Mouse (Mus musculus) gastrocnemius, adult 2 months (tissue): ENCODE data around the gene Fam193a. TPM values are rescaled to one million over a fixed set of nuclear protein-coding genes. Genes with fewer than 3 reads are reported as not detected.

Source experiments
- DNase-seq: peaks from one replicate; pipeline ENCODE4 v3.0.0; 2022
- H3K27ac ChIP-seq: fragments of 200-600 bp; 2 replicates; pipeline ENCODE4 v1.8.1; 2022; ENCODE audit warnings: mild to moderate bottlenecking
- H3K4me3 ChIP-seq: fragments of 200-600 bp; 2 replicates; pipeline ENCODE4 v1.8.1; 2022; ENCODE audit warnings: mild to moderate bottlenecking, moderate library complexity
- CTCF ChIP-seq: fragments of 200-600 bp; IDR thresholded peaks from 2 replicates; pipeline ENCODE4 v1.8.1; 2022; ENCODE audit warnings: antibody characterized with exemption, mild to moderate bottlenecking, moderate library complexity
- intact Hi-C: fragments of 180-260 bp; cut with DNase I; formaldehyde crosslinking; loops from one replicate; pipeline ENCODE4 v1.15.1; 2025
- total RNA-seq, 2 experiments: library from RNA; stranded (reverse); gene quantifications; 2 replicates each; pipeline ENCODE4 v1.2.3; 2021

Gene Fam193a
- total RNA-seq, 2 experiments from 2014 or later: 16.5 to 17.7 TPM

DNA sequence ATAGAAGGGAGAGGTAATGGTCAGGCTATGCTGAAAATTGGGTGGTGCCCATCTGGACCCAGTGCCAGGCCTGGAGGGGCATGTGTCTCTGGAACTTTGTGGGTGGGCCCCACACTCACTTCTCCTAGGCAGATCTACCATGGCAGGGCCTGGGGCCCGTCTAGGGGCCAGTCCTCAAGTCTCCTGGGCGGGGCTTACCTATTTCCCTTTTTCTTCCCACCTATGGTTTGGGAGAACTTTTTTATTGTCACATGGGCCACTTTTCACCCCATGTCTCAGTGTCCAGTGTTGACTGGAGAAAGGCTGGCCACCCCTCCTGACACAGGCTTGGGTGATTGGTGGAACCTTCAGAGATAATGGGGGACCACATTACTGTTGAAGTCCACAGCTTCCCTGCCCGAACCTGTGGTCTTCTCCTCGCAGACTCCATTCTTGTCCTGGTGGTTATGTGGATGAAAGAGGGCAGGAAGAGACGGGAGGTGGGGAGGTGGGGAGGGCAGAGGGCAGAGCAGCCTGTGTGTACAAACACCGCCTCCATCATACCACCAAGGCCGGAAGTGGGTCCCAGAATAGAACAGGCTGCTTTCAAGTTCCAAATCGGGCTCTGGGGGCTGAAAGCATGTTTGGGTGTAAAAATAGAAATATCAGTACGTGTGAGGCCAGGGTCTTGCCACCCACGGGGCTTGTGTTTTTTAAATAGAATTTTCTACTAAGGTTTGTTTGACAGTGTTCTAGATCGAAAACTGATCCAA lies 150.9 kb downstream of the Fam193a start:
- Histone ChIP-seq H3K27ac (no peak overlapping the region), H3K4me3 (no peak overlapping the region)
- no peak for TF ChIP-seq CTCF
- no peak for DNase-seq
- intact Hi-C loops: no loop called here

DNA sequence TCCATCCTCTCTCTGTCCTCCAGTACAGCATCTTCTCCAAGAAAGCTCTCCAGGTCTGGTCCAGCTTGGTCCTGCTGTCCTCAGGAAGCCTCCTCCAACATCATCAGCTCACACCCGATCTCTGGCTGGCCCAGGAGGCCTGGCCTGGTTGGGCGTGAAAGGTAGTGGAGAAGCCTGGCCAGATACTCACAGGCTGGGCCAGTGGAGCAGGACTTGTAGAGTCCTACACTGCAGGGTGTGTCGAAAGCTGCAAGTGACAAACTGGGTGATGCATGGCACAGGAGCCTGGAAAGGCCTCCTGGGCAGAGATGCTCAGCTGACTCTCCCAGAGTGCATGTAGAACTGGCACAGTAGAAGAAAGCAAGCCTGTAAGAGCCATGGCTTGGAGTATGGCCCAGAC lies 151.6 kb downstream of the Fam193a start:
- no peak for TF ChIP-seq CTCF
- no peak for DNase-seq
- Histone ChIP-seq H3K27ac (no peak overlapping the region), H3K4me3 (no peak overlapping the region)
- intact Hi-C loops: no loop called here

DNA sequence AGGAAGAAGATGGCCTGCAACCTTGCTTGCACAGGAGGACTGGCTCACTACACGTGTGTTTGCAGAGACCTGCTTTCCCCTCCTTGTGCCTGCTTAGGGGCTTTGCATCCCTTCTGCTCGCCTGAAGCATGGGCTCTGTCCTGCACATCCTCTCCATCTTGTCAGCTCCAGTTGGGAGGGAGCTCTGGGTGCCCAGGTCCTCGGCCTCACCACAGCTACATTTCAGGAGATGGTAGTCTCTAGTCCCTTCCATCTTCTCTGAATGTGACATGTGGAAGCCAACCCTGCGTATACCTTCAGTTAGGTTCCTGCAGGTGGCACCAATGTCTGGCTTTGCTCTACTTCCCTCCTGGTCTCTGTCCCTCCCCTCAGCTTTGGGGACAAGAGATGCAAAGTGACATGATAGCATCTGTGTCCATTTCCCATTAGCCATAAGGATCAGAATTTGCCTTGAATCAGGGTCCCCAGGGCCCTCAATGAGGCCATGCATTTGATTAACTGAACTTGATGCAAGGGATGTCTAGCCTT lies 154.3 kb downstream of the Fam193a start:
- Histone ChIP-seq H3K4me3 (no peak overlapping the region), H3K27ac (no peak overlapping the region)
- TF ChIP-seq CTCF: no peak
- intact Hi-C loops: no loop called here
- DNase-seq: no peak

DNA sequence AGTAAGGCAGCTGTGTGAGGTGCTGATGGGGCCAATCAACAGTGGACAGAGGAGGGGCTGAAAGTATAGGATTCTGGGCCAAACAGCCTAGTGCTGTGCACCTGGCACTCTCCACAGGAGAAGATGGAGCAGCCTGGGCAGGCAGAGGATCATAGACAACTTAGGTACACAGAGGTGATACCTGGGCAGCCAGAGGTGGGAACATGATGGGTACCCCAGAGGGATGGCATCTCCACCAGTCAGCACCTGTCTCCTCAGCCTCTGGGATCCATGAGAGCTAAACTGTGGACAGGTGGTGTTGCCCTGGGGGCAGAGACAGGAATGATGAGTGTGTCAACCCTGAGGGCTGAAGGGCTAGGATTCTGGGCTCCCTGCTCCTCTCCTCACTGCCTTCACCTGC lies 154.8 kb downstream of the Fam193a start:
- TF ChIP-seq CTCF: no peak
- no peak overlapping the region for H3K27ac ChIP-seq
- no peak for DNase-seq
- no peak overlapping the region for H3K4me3 ChIP-seq
- intact Hi-C loops: no loop called here

DNA sequence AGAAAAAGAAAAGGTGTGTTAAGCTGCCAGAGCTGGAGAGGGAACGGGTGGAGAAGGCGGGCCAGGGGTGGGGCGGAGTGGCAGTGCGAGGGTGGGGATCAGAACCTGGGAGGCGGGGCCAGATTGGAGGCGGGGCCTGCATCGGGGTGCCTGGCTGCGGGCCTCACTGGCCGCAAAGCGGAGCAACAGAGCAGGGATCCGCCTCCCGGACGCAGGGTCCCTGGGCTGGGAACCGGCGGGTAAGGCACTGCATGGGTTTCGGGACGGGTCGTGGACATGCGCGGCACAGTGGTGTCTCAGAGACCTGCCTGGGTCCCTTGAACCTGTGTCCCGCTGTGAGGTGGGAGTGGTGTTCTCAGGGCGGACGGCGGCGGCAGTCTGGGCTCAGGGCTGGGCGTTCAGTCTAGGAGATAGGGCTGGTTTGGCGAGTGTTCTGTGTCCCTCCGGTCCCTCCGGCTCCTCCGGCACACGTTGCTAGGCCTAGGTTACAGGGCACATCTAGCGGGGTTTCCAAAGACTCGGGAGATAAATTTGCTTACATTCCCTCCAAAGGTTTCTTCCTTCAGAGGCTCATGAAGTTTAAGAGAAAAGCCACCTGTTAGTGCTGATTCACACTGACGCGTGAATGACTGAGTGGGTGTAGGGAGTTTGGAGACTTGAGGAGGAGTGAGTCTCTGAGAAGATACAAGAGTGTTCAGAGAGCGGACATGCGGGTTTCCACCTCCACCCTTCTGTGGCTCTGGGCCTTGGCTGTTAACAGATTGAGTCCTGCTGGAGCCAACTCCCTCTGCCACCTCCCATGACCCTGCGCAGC lies 156.1 kb downstream of the Fam193a start, which contains the start of gene Sh3bp2:
Sh3bp2 (plus strand) TSS at position 176 of the 814 bp plus-strand sequence.
- peak; percentile 28; the same call in 1 of the 2 replicates for TF ChIP-seq CTCF
- Histone ChIP-seq H3K27ac (peak within 1 kb of the TSS; percentile 84), H3K4me3 (peak within 1 kb of the TSS; percentile 71)
- DNase-seq: peak; percentile 98
- intact Hi-C loops: loop anchor here (5.0 kb wide), 1 partner anchor 46 kb away; the partner anchor contains the start of gene Add1

DNA sequence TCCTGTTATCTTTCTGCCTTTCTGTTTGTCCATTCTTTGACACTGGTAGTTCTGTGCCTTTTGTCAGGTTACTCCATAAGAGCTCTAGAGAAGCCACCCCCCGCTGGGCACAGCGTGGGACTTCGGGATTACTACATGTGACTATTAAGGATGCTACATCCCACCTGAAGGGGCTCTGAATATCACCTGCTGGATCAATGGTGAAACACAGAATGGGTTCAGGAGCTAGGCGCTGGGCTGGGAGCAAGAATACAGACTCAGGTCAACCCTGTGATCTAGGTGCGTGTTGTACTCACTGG lies 156.7 kb downstream of the Fam193a start:
- intact Hi-C loops: loop anchor here (5.0 kb wide), 1 partner anchor 46 kb away; the partner anchor contains the start of gene Add1
- Histone ChIP-seq H3K27ac (peak overlapping the region; percentile 84), H3K4me3 (peak overlapping the region; percentile 71)
- no peak for TF ChIP-seq CTCF
- no peak for DNase-seq

DNA sequence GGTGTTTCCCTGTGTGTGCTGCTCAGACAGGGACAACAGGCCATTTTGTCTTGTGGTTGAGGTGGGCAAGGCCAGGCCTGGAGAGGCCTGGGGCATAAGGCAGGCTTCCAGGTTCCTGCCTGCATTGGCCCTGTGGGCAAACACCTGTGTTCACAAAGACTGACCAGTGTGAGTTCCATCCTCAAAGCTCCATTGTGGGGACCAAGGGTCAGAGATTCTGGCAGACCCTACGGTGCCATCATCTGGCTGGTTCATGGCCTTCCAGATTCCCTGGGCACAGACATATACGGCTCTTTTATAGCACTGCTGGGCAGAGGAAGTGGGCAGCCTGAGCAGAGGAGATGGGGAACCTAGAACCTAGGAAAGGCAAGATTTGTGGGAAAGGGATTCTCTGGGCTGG lies 157.6 kb downstream of the Fam193a start:
- intact Hi-C loops: loop anchor here (5.0 kb wide), 1 partner anchor 45 kb away; the partner anchor contains the start of gene Add1
- H3K27ac ChIP-seq: no peak overlapping the region
- no peak overlapping the region for H3K4me3 ChIP-seq
- TF ChIP-seq CTCF: no peak
- no peak for DNase-seq

DNA sequence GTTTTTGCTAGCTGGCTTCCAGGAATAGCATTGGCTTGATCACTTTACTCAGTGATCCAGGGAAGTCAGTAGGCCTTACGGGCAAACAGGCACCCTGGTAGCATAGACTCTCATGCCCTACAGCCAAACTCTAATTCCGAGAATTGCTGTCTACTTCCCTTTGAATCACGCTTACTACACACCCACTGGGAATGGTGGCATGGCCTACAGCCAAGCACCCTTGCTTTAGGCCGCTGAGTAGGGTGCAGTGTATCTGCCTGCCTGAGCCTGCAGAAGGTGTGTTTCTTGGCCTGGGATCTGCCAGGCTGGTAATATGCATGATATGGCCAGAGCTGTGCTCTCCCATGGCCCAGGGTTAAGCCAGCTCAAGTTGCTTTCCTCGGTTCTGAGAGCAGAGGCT lies 159.0 kb downstream of the Fam193a start:
- H3K27ac ChIP-seq: peak overlapping the region; percentile 28
- intact Hi-C loops: loop anchor here (5.0 kb wide), 1 partner anchor 44 kb away; the partner anchor contains the start of gene Add1
- TF ChIP-seq CTCF: no peak
- H3K4me3 ChIP-seq: no peak overlapping the region
- peak; percentile 51 for DNase-seq

DNA sequence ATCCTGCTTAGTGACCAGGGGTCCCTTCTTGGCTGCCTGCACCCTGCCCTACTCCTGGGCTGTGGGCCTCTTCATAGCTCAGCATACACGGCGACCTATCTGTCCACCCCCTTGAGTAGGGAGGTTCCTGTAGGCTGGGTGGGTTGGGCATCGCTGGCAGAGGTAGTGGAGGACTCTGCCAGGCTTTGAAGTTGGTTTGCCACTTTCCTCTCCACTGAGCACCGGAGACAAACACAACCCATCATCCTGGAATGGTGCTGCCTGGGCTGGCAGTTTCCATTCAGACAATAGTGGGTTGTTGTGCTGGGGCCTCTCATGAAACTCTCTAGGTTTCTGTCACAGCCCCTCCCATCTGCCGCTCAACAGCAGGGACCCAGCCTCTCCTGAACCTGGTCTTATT lies 160.4 kb downstream of the Fam193a start:
- Histone ChIP-seq H3K27ac (no peak overlapping the region), H3K4me3 (no peak overlapping the region)
- DNase-seq: no peak
- intact Hi-C loops: no loop called here
- TF ChIP-seq CTCF: no peak

DNA sequence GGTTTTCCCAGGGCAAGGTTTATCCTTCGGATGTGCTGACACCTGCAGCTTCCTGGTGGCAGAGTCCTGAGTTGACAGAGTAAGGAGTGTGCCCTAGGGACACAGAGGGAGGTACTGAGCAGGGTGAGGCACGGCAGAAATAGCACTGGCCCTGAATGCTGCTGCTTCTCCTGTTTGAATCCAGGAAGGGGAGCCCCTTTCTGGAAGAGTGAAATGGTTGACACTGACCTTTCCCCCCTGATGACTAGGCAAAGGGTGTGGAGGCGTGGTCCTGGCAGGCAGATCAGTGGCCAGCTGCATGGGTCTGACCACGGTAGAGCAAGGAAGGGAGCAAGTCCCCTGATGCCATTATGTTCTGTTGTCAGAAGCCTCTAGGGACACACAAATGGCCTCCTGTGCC lies 161.0 kb downstream of the Fam193a start:
- intact Hi-C loops: no loop called here
- no peak overlapping the region for H3K27ac ChIP-seq
- no peak overlapping the region for H3K4me3 ChIP-seq
- no peak for DNase-seq
- TF ChIP-seq CTCF: no peak

DNA sequence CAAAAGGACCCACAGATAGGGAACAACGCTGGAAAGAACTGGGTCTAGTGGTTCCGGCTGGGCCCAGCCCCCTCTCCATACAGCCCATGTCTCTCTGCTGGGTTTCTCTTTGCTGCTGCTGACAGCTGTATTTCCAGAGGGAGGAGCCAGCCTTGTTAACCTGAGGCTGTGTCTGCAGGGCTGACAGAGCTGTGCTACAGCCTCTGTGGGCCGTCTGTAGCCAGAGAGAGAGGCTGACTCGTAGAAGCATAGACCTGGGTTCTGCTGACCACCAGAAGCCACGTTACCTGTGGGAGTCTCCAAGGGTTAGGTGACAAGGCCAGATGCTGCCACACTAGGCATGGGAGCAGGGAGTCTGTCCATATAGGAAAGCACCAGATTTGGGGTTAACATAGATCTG lies 163.3 kb downstream of the Fam193a start:
- intact Hi-C loops: no loop called here
- no peak for TF ChIP-seq CTCF
- DNase-seq: no peak
- H3K4me3 ChIP-seq: no peak overlapping the region
- no peak overlapping the region for H3K27ac ChIP-seq

DNA sequence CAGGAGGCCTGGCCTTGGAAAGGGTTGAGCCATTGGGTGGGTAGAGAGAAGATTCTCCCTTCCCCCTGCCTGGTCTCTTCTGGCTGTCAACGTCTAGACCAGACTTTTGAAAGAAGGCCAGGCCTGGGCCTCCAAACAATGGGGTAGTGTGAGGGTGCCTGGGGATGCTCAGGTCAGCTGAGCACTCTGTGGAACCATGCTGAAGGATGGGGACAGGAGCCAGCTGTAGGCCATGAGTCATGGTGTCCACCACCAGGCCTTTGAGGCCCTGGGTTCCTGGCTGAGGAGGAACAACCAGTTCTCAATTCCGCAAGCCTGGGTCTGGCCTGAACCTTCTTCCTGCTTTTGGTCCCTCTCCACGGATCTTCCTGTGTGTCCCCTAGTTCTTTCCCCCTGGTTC lies 164.1 kb downstream of the Fam193a start:
- H3K27ac ChIP-seq: peak overlapping the region; percentile 24; the same call in 1 of the 2 replicates
- DNase-seq: peak; percentile 38
- intact Hi-C loops: no loop called here

More for the DNA sequence above, 164.1 kb downstream of the Fam193a start:
- no peak for TF ChIP-seq CTCF
- no peak overlapping the region for H3K4me3 ChIP-seq
